Mouse (Mus musculus) lung, adult 18-20 months (tissue): ENCODE results near the gene Hmgn3.

Experiments
- DNase-seq, 2 experiments: peaks; one replicate each; pipeline ENCODE4 v3.0.0; 2022; ENCODE audit warnings: mixed read lengths in 2 of 2

Gene Hmgn3

DNA sequence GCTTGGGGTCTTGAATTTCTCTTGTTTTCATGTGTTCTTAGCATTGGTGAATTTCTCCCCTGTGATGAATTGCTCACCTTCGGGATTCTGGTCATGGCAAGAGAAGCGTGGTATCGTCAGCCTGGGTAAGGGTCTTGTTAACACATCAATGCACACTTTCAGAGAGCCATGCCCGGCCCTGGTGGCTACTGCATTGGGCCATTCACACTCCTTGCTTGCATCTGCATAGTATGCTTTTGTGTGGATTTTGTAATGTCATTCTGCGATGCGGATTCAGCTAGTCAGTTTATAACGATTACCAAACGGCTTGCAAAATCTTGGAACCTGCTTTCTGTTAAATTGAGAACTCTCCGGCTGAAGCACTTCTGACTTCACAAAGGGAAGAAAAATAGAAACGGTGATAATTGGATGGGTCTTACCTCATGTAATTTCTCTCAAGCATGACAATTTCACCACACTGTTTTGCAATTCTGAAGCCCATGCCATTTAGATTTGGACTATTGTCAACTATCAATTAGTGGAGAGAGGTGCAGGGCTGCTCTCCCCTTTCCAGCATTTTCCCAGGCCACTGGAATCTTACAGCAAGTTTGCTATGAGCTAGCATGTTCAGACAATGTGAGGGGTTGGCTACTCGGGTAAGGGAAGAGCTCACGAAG is 47.7 kb downstream of the Hmgn3 start:
- no peak for DNase-seq

DNA sequence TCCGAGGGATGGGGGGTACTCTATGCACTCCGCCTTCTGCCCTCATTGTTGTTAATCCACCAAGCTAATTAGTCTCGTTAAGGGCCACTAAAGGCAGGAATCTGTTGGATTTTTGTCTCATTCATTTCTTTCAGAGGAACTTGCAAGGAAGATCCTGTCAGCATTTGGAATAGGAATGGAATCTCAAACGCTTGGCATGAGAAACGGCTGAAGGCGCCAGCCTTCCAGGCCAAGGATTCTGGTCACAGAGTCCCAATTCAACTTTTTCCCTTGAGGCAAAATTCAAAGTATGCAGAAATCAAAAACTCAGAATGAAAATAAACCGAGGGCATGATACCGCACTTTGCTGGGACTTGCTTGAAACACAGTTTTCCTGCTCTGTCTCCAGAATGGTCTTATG is 48.7 kb downstream of the Hmgn3 start:
- no peak for DNase-seq

DNA sequence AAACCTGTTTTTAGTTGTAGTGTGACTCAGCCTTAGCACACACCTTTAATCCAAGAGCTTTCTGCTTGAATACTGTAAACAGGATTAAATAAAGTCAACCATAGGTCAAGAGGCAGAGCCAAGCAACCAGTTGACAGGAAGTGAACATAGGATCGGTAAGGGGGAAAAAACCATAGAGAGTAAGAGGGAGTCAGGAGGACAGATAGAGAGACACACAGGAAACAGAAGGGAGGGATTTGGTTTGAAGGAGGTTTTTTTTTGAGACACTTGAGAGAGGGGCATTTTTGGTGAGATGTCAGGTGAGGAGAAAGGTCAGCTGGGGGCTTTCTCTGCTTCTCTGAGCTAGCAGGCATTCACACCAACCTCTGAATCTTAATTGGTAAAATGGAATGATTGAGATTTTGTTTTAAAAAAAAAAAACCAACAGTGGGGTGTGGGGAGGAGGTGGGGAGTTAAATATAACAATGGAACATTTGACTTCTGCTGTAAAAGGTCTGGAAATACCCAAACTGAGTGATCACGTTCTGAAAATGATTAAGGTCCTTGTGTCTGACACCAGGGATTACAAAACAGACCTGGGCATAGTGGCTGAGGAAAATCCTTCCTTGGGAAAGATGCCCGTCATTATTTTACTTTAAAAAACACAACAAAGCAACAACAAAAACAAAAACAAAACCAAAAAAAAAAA is 51.7 kb downstream of the Hmgn3 start:
- no peak for DNase-seq

DNA sequence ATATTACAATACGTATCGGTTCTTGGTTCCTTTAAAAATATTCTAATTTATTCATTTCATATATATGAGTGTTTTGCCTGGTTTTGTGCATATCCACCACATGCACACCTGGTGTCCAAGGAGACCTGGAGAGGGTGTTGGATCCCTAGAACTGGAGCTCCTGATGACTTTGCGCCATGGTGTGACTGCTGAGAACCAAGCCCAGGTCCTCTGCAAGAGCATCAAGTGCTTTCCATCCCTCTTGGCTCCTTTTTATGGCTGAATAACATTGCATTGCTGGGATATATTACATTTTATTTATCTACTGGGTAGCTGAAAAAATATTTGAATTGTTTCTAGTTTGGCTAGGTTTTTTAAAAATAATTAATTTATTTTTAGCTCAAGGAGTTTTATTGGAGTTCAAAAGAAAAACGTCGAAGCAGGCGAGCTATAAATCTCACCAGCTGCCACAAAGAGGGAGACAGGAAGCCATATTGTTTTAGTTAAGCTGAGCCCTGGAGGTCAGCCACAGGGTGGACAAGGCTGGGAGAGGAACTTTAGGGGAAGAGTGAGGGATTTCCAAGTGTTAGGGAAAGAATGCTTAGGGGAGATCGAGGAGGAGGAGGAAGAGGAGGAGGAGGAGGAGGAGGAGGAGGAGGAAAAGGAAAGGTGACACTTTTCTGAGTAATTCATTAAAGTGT is 62.6 kb downstream of the Hmgn3 start:
- no peak for DNase-seq

DNA sequence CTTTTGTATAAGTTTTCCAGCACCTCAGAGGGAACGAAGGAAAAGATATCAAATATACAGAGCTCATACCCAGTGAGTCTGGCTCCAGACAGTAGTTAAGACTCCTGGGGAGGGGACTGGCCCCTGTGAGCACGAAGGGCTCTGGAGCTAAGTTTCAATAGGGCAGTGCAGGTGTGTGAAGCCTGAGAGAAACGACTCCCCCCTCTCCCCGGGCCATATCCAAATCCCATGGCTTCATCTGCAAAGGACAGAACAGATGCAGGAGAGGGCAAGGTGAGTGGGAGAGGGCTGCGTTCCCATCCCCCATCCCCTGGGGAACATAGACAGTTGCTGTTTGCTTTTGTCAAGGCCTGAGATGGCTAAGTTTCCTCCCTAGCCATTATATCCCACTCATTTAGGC is 63.4 kb downstream of the Hmgn3 start:
- DNase-seq, result no peak

DNA sequence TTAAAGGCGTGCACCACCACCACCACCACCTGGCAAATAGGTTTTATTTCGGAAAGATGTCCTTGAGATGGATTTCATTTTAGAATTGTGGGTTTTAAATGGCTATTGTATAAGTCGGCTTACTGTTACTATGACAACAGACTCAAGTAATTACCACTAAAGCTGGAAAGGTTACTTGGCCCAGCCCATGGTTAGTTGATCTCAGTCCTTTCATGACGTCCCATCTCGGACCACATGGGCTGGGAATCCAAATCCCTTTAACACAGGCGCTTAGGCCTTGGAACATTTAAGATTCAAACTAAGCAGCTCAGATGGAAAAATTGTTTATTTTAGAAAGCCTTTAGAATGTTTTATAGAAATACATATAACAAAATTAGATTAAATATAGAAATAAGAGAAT is 64.2 kb downstream of the Hmgn3 start:
- DNase-seq, result no peak

DNA sequence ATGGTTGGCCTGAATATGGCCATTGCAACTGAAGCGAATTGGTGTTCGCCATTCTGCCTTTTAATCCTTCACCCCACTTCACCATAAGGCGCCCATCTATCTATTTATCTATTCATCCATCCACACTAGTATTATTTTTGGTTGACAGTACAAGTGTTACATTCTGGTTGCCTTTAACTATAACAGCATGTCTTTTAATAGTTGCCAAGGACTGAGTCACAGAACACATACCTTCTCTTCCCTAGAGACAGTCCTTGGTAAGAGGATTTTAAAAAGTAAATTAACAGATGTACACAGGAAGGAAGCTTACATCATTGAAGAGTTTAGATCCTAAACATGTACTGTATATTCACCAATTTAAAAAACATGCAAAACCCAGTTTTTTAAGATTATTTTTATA is 66.8 kb downstream of the Hmgn3 start:
- DNase-seq, result no peak

DNA sequence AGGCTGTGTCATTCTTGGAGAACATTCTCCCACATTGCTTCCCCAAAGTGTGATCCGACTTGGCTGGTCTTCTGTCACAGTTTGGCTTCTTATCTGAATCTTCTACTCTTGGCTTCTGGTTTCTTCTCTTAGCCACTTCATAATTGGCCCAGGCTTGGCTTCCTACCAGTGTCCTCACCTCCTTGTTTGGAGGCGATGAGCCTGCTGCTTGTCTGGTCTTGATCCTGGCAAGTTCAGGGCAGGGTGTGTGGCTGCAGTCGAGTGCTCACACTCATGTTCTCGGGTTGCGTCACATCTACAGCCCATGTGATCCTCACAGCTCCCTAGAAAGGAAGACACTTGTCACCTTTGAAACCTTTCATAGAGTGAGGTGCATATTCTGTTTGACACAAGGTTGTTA is 78.2 kb downstream of the Hmgn3 start:
- no peak for DNase-seq

DNA sequence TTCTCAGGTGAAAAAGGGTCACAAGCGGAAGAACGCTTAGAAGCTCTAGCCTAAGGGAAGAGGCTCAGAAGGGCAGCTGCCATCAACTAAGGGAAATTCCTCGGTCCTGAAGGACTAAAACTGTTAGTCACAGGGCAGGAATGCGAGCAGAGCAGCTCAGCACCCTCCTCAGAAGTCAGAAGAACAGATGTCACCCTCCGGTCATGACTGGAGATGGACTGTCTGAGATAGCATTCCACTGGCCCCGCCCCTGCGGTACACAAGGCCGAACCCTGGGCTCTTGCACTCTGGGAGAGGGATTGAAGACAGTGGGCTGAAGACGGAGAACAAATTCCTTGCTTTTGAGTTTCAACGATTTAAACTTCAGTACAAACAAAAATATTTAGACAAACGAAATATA is 85.2 kb downstream of the Hmgn3 start:
- DNase-seq, result no peak
